Mouse (Mus musculus): ENCODE results near the gene Snrpa1. TPM values are rescaled to one million over a fixed set of nuclear protein-coding genes. Genes with fewer than 3 reads are reported as not detected.
A peak's percentile ranks its signal among the peaks of the same experiment; 100 is the strongest.

Gene Snrpa1
- polyA plus RNA-seq, 1 experiment from 2014 or later, result 178 TPM

GRCm38 (mm10) chr7:66060066-66060956 lies 1.5 kb downstream of the Snrpa1 start:
- Histone ChIP-seq H3K4me3 (ENCODE audit: low read depth, low read length) (peak overlapping the region; percentile 91), H3K27ac (ENCODE audit: low read depth) (peak overlapping the region; percentile 57; the same call in 1 of the 2 replicates), H3K4me1 (replicated peaks; ENCODE audit: control insufficient read depth, insufficient read depth, low read length) (peaks cover 13% of the 10 kb centered on the region; the same call in 1 of the 2 replicates), H3K27me3 (replicated peaks; ENCODE audit: control insufficient read depth, insufficient read depth, low read length) (no peaks in the 10 kb centered on the region), H3K36me3 (ENCODE audit: control insufficient read depth, insufficient read depth, low read length) (peaks cover 30% of the 10 kb centered on the region), H3K9ac (ENCODE audit: low read length) (peak overlapping the region; percentile 92), H3K9me3 (ENCODE audit: control insufficient read depth, low read length) (no peaks in the 10 kb centered on the region), H3K4me2 (ENCODE audit: low read length) (peak overlapping the region; percentile 93)
- DNase-seq (ENCODE audit: low spot score) (peak; percentile 95), ATAC-seq (replicated peaks; ENCODE audit: low FRiP score, low TSS enrichment, low read depth) (peak; percentile 94)
- under 1% methylated on average over 52 of the region's 64 CpGs for WGBS

GRCm38 (mm10) chr7:66061057-66061456 lies 2.3 kb downstream of the Snrpa1 start:
- Histone ChIP-seq H3K4me3 (ENCODE audit: low read depth, low read length) (peak overlapping the region; percentile 91), H3K9ac (ENCODE audit: low read length) (peak overlapping the region; percentile 92), H3K4me2 (ENCODE audit: low read length) (peak overlapping the region; percentile 93), H3K9me3 (ENCODE audit: control insufficient read depth, low read length) (no peaks in the 10 kb centered on the region), H3K27ac (ENCODE audit: low read depth) (peak overlapping the region; percentile 57; the same call in 1 of the 2 replicates), H3K36me3 (ENCODE audit: control insufficient read depth, insufficient read depth, low read length) (peaks cover 37% of the 10 kb centered on the region), H3K27me3 (replicated peaks; ENCODE audit: control insufficient read depth, insufficient read depth, low read length) (no peaks in the 10 kb centered on the region), H3K4me1 (replicated peaks; ENCODE audit: control insufficient read depth, insufficient read depth, low read length) (peaks cover 13% of the 10 kb centered on the region; the same call in 1 of the 2 replicates)
- ATAC-seq (replicated peaks; ENCODE audit: low FRiP score, low TSS enrichment, low read depth) (0 out of 2 replicates have a peak, but pooled peaks have one; percentile 29), DNase-seq (ENCODE audit: low spot score) (peak; percentile 61)
- 2% methylated on average over 14 of the region's 14 CpGs for WGBS

- no peak overlapping the region for H3K9ac ChIP-seq (ENCODE audit: low read length)
- H3K27ac ChIP-seq (ENCODE audit: low read depth), result no peak overlapping the region
- no peak overlapping the region for H3K4me2 ChIP-seq (ENCODE audit: low read length)
- H3K4me3 ChIP-seq (ENCODE audit: low read depth, low read length), result no peak overlapping the region
- H3K4me1 ChIP-seq (replicated peaks; ENCODE audit: control insufficient read depth, insufficient read depth, low read length), result peaks cover 12% of the 10 kb centered on the region
- no peaks in the 10 kb centered on the region for H3K27me3 ChIP-seq (replicated peaks; ENCODE audit: control insufficient read depth, insufficient read depth, low read length)
- DNase-seq (ENCODE audit: low spot score), result no peak
- H3K9me3 ChIP-seq (ENCODE audit: control insufficient read depth, low read length), result no peaks in the 10 kb centered on the region
- peaks cover 60% of the 10 kb centered on the region for H3K36me3 ChIP-seq (ENCODE audit: control insufficient read depth, insufficient read depth, low read length)
- no peak for ATAC-seq (replicated peaks; ENCODE audit: low FRiP score, low TSS enrichment, low read depth)
- 73% methylated on average over 2 of the region's 2 CpGs for WGBS
Measured at GRCm38 (mm10) chr7:66076411-66076810, 17.6 kb downstream of the Snrpa1 start.

GRCm38 (mm10) chr7:66079364-66080230 lies 20.8 kb downstream of the Snrpa1 start, which contains the start of gene Selenos:
Selenos (plus strand) TSS chr7:66079649.
- no peaks in the 10 kb centered on the region for H3K27me3 ChIP-seq (replicated peaks; ENCODE audit: control insufficient read depth, insufficient read depth, low read length)
- DNase-seq (ENCODE audit: low spot score) (peak; percentile 94), ATAC-seq (replicated peaks; ENCODE audit: low FRiP score, low TSS enrichment, low read depth) (peak; percentile 100)
- peak within 1 kb of the TSS; percentile 64 for H3K4me3 ChIP-seq (ENCODE audit: low read depth, low read length)
- H3K4me2 ChIP-seq (ENCODE audit: low read length), result peak within 1 kb of the TSS; percentile 72
- peaks cover 12% of the 10 kb centered on the region for H3K4me1 ChIP-seq (replicated peaks; ENCODE audit: control insufficient read depth, insufficient read depth, low read length)
- H3K36me3 ChIP-seq (ENCODE audit: control insufficient read depth, insufficient read depth, low read length), result peaks cover 54% of the 10 kb centered on the region
- H3K9ac ChIP-seq (ENCODE audit: low read length), result peak within 1 kb of the TSS; percentile 65
- H3K9me3 ChIP-seq (ENCODE audit: control insufficient read depth, low read length), result no peaks in the 10 kb centered on the region
- WGBS, result under 1% methylated on average over 65 of the region's 65 CpGs
- H3K27ac ChIP-seq (ENCODE audit: low read depth), result peak within 1 kb of the TSS; percentile 73

- DNase-seq (ENCODE audit: low spot score) (peak; percentile 58), ATAC-seq (replicated peaks; ENCODE audit: low FRiP score, low TSS enrichment, low read depth) (no peak)
- 46% methylated on average over 5 of the region's 5 CpGs for WGBS
- H3K27ac ChIP-seq (ENCODE audit: low read depth), result peak overlapping the region; percentile 48; the same call in 1 of the 2 replicates
- H3K4me3 ChIP-seq (ENCODE audit: low read depth, low read length), result peak overlapping the region; percentile 64
- H3K9me3 ChIP-seq (ENCODE audit: control insufficient read depth, low read length), result no peaks in the 10 kb centered on the region
- H3K36me3 ChIP-seq (ENCODE audit: control insufficient read depth, insufficient read depth, low read length), result peaks cover 54% of the 10 kb centered on the region
- peak overlapping the region; percentile 72 for H3K4me2 ChIP-seq (ENCODE audit: low read length)
- H3K9ac ChIP-seq (ENCODE audit: low read length), result peak overlapping the region; percentile 65
- no peaks in the 10 kb centered on the region for H3K27me3 ChIP-seq (replicated peaks; ENCODE audit: control insufficient read depth, insufficient read depth, low read length)
- H3K4me1 ChIP-seq (replicated peaks; ENCODE audit: control insufficient read depth, insufficient read depth, low read length), result peaks cover 12% of the 10 kb centered on the region
Measured at GRCm38 (mm10) chr7:66080231-66080613, 21.4 kb downstream of the Snrpa1 start.

GRCm38 (mm10) chr7:66083757-66084156 lies 25.0 kb downstream of the Snrpa1 start:
- Histone ChIP-seq H3K27me3 (replicated peaks; ENCODE audit: control insufficient read depth, insufficient read depth, low read length) (no peaks in the 10 kb centered on the region), H3K27ac (ENCODE audit: low read depth) (no peak overlapping the region), H3K9me3 (ENCODE audit: control insufficient read depth, low read length) (no peaks in the 10 kb centered on the region), H3K4me2 (ENCODE audit: low read length) (no peak overlapping the region), H3K36me3 (ENCODE audit: control insufficient read depth, insufficient read depth, low read length) (peaks cover 69% of the 10 kb centered on the region), H3K9ac (ENCODE audit: low read length) (no peak overlapping the region), H3K4me3 (ENCODE audit: low read depth, low read length) (no peak overlapping the region), H3K4me1 (replicated peaks; ENCODE audit: control insufficient read depth, insufficient read depth, low read length) (peaks cover 11% of the 10 kb centered on the region)
- WGBS, result 89% methylated on average over 6 of the region's 6 CpGs
- no peak for DNase-seq (ENCODE audit: low spot score)
- ATAC-seq (replicated peaks; ENCODE audit: low FRiP score, low TSS enrichment, low read depth), result no peak

GRCm38 (mm10) chr7:66084546-66084945 lies 25.7 kb downstream of the Snrpa1 start:
- no peak for ATAC-seq (replicated peaks; ENCODE audit: low FRiP score, low TSS enrichment, low read depth)
- DNase-seq (ENCODE audit: low spot score), result no peak
- Histone ChIP-seq H3K27ac (ENCODE audit: low read depth) (no peak overlapping the region), H3K36me3 (ENCODE audit: control insufficient read depth, insufficient read depth, low read length) (peaks cover 77% of the 10 kb centered on the region), H3K4me1 (replicated peaks; ENCODE audit: control insufficient read depth, insufficient read depth, low read length) (peaks cover 10% of the 10 kb centered on the region; the same call in 1 of the 2 replicates), H3K4me3 (ENCODE audit: low read depth, low read length) (no peak overlapping the region), H3K9me3 (ENCODE audit: control insufficient read depth, low read length) (no peaks in the 10 kb centered on the region), H3K4me2 (ENCODE audit: low read length) (no peak overlapping the region), H3K9ac (ENCODE audit: low read length) (no peak overlapping the region), H3K27me3 (replicated peaks; ENCODE audit: control insufficient read depth, insufficient read depth, low read length) (no peaks in the 10 kb centered on the region)
- WGBS, result 84% methylated on average over 7 of the region's 7 CpGs

- Histone ChIP-seq H3K9me3 (ENCODE audit: control insufficient read depth, low read length) (no peaks in the 10 kb centered on the region), H3K9ac (ENCODE audit: low read length) (no peak overlapping the region), H3K4me2 (ENCODE audit: low read length) (no peak overlapping the region), H3K27me3 (replicated peaks; ENCODE audit: control insufficient read depth, insufficient read depth, low read length) (no peaks in the 10 kb centered on the region), H3K36me3 (ENCODE audit: control insufficient read depth, insufficient read depth, low read length) (peaks cover 93% of the 10 kb centered on the region), H3K27ac (ENCODE audit: low read depth) (no peak overlapping the region), H3K4me1 (replicated peaks; ENCODE audit: control insufficient read depth, insufficient read depth, low read length) (no peaks in the 10 kb centered on the region), H3K4me3 (ENCODE audit: low read depth, low read length) (no peak overlapping the region)
- 84% methylated on average over 4 of the region's 4 CpGs for WGBS
- no peak for DNase-seq (ENCODE audit: low spot score)
- ATAC-seq (replicated peaks; ENCODE audit: low FRiP score, low TSS enrichment, low read depth), result no peak
Measured at GRCm38 (mm10) chr7:66087652-66088051, 28.8 kb downstream of the Snrpa1 start.

Measured in intestine, embryonic 14.5 days (tissue).